In the genomic region with DNA sequence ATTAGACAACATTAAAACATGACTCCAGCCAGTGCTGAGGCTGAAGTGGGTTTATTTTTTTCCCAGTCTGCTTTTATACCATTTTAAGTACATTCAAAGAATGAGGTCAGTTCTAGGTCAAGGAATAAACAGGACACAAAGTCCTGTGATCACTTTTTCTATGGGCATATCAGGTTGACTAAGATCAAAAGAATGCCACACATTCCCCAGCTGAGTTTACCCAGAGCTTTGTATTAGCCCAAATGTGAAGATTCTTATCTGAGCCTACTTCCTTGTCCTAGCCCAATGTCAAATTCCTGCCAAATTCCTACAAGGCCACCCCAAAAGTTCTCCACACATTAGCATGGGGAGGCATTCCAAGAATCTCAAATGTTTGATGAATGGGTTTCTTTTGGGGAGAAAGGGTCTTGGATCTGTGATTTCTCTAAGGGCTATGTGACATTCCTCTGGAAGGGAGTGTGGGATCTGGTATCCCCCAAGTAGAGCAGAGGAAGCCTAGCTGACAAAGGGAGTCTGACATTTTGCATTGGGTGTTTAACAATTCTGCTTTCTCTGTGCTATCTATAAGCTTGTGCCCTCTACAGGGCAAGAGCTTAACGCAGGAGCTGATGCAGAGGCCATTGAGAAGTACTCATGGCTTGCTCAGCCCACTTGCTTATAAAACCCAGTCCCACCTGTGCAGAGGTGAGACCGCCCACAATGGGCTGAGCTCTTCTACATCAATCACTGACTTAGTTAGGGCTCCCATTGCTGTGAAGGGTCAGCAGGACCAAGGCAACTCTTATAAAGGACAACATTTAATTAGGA, we compare ENCODE assay signal across 22 mouse cellular contexts.
DNase-seq lines count a peak whose midpoint lies in the region; ATAC-seq and TF ChIP-seq lines count a peak whose summit lies in the region.
"Had no signal": no experiment of that assay in that cellular context is flagged by ENCODE, and none has a peak within 500 bp of the region (broad histone marks: within the 10 kb centered on the region; RNA-seq: fewer than 3 reads in every experiment).

No protein-coding gene starts in this region.

- no peak overlapping the region for H3K9ac ChIP-seq in kidney, postnatal 0 days (ENCODE audit: low read depth, low read length)
- H3K9ac ChIP-seq in CH12.LX (ENCODE audit: insufficient read depth, low read depth) = no peak overlapping the region
- H3K9ac ChIP-seq in ES-E14 (ENCODE audit: insufficient read depth, low read depth, low read length, poor library complexity, severe bottlenecking) = no peak overlapping the region
- H3K9ac ChIP-seq in forebrain, postnatal 0 days = no peak overlapping the region
- H3K9ac ChIP-seq in midbrain, postnatal 0 days (replicated peaks; ENCODE audit: low read length, poor library complexity, severe bottlenecking) = no peak overlapping the region
- H3K9ac ChIP-seq: embryonic facial prominence, embryonic 12.5 days; hindbrain, embryonic 15.5 days; midbrain, embryonic 15.5 days had no signal

- in situ Hi-C loops in CH12.LX (cut with MboI; ENCODE audit: low pct_ligation_motif_present, low pct_unique_long_range_greater_than_20kb, low sequenced_read_pairs) (loop anchor here (5.0 kb wide), 1 partner anchor 73 kb away; no protein-coding TSS in a partner anchor), ES-E14 (cut with MboI; ENCODE audit: low sequenced_read_pairs in 2 of 2, unreplicated experiment in 2 of 2) (no loop called here)

- no peaks in the 10 kb centered on the region for H3K36me3 ChIP-seq in kidney, postnatal 0 days (ENCODE audit: insufficient read depth, low read length)
- no peaks in the 10 kb centered on the region for H3K36me3 ChIP-seq in CH12.LX (replicated peaks in 1 of 2; ENCODE audit: control insufficient read depth in 1 of 2, insufficient read depth in 1 of 2, low read length in 1 of 2)
- no peaks in the 10 kb centered on the region for H3K36me3 ChIP-seq in ES-E14 (ENCODE audit: control insufficient read depth, insufficient read depth, low read length, poor library complexity, severe bottlenecking)
- no peaks in the 10 kb centered on the region for H3K36me3 ChIP-seq in limb, embryonic 10.5 days
- no peaks in the 10 kb centered on the region for H3K36me3 ChIP-seq in forebrain, postnatal 0 days (ENCODE audit: insufficient read depth)
- no peaks in the 10 kb centered on the region for H3K36me3 ChIP-seq in midbrain, postnatal 0 days (ENCODE audit: insufficient read depth, low read length)
- H3K36me3 ChIP-seq: embryonic facial prominence, embryonic 12.5 days; heart, embryonic 10.5 days; hindbrain, embryonic 15.5 days; midbrain, embryonic 15.5 days had no signal

- no peak overlapping the region for H3K4me3 ChIP-seq in kidney, postnatal 0 days (replicated peaks; ENCODE audit: low read depth, low read length)
- H3K4me3 ChIP-seq in CH12.LX (replicated peaks in 1 of 3; ENCODE audit: low read depth in 2 of 3, low read length in 2 of 3, poor library complexity in 1 of 3) = no peak overlapping the region
- H3K4me3 ChIP-seq in ES-E14 (ENCODE audit: insufficient read depth in 1 of 2, low read depth in 1 of 2, low read length in 2 of 2, poor library complexity in 1 of 2, severe bottlenecking in 1 of 2) = no peak overlapping the region
- H3K4me3 ChIP-seq in limb, embryonic 10.5 days = no peak overlapping the region
- H3K4me3 ChIP-seq in forebrain, postnatal 0 days (ENCODE audit: low read depth, low read length) = no peak overlapping the region
- no peak overlapping the region for H3K4me3 ChIP-seq in midbrain, postnatal 0 days (ENCODE audit: low read depth, low read length)
- H3K4me3 ChIP-seq: embryonic facial prominence, embryonic 12.5 days; gastrocnemius, adult 2 months; heart, embryonic 10.5 days; hindbrain, embryonic 15.5 days; midbrain, embryonic 15.5 days; myocyte had no signal

- ATAC-seq in kidney, postnatal 0 days (replicated peaks; ENCODE audit: low FRiP score, low read depth) = no peak
- no peak for ATAC-seq in forebrain, postnatal 0 days
- ATAC-seq in midbrain, postnatal 0 days (ENCODE audit: low FRiP score) = no peak
- ATAC-seq: intestine, postnatal 0 days; midbrain, embryonic 15.5 days; Patski had no signal

- H3K79me2 ChIP-seq in CH12.LX (replicated peaks; ENCODE audit: control insufficient read depth, extremely low read depth, insufficient read depth, poor library complexity, severe bottlenecking) = no peaks in the 10 kb centered on the region

- no peaks in the 10 kb centered on the region for H3K27me3 ChIP-seq in kidney, postnatal 0 days (ENCODE audit: insufficient read depth, low read length)
- no peaks in the 10 kb centered on the region for H3K27me3 ChIP-seq in CH12.LX (replicated peaks)
- no peaks in the 10 kb centered on the region for H3K27me3 ChIP-seq in limb, embryonic 10.5 days (ENCODE audit: low read depth, poor library complexity, severe bottlenecking)
- H3K27me3 ChIP-seq in forebrain, postnatal 0 days (ENCODE audit: insufficient read depth, low read length) = no peaks in the 10 kb centered on the region
- no peaks in the 10 kb centered on the region for H3K27me3 ChIP-seq in midbrain, postnatal 0 days (ENCODE audit: insufficient read depth, low read length)
- H3K27me3 ChIP-seq: embryonic facial prominence, embryonic 12.5 days; hindbrain, embryonic 15.5 days; midbrain, embryonic 15.5 days; Patski had no signal

- H3K9me3 ChIP-seq in kidney, postnatal 0 days (replicated peaks; ENCODE audit: low read length) = no peaks in the 10 kb centered on the region
- H3K9me3 ChIP-seq in CH12.LX (replicated peaks; ENCODE audit: low read length) = no peaks in the 10 kb centered on the region
- no peaks in the 10 kb centered on the region for H3K9me3 ChIP-seq in ES-E14 (ENCODE audit: control insufficient read depth, insufficient read depth, low read depth, low read length)
- no peaks in the 10 kb centered on the region for H3K9me3 ChIP-seq in limb, embryonic 10.5 days (replicated peaks)
- no peaks in the 10 kb centered on the region for H3K9me3 ChIP-seq in forebrain, postnatal 0 days (ENCODE audit: low read length)
- H3K9me3 ChIP-seq in midbrain, postnatal 0 days (ENCODE audit: low read length) = no peaks in the 10 kb centered on the region
- H3K9me3 ChIP-seq: embryonic facial prominence, embryonic 12.5 days; heart, embryonic 10.5 days; hindbrain, embryonic 15.5 days; midbrain, embryonic 15.5 days had no signal

- dilution Hi-C loops in CH12.LX (cut with MboI; ENCODE audit: extremely low pct_ligation_motif_present, extremely low pct_unique_long_range_greater_than_20kb, low sequenced_read_pairs) = no loop called here

- peak; percentile 40 for TF ChIP-seq RAD21 in CH12.LX (IDR thresholded peaks at IDR 0.05; ENCODE audit: low read depth, low read length)

- no peaks in the 10 kb centered on the region for H3K4me1 ChIP-seq in kidney, postnatal 0 days (replicated peaks; ENCODE audit: insufficient read depth, low read length)
- no peaks in the 10 kb centered on the region for H3K4me1 ChIP-seq in CH12.LX (ENCODE audit: control insufficient read depth in 1 of 2, insufficient read depth in 2 of 2)
- peaks cover 5 to 8% of the 10 kb centered on the region in 2 experiments; a peak in 3 of 4 replicates for H3K4me1 ChIP-seq in ES-E14 (ENCODE audit: control insufficient read depth in 2 of 2, insufficient read depth in 2 of 2, low read length in 2 of 2, poor library complexity in 1 of 2)
- H3K4me1 ChIP-seq in limb, embryonic 10.5 days = no peaks in the 10 kb centered on the region
- H3K4me1 ChIP-seq in forebrain, postnatal 0 days (ENCODE audit: insufficient read depth) = no peaks in the 10 kb centered on the region
- no peaks in the 10 kb centered on the region for H3K4me1 ChIP-seq in midbrain, postnatal 0 days (ENCODE audit: insufficient read depth, low read length)
- H3K4me1 ChIP-seq: embryonic facial prominence, embryonic 12.5 days; hindbrain, embryonic 15.5 days; midbrain, embryonic 15.5 days had no signal

- H3K4me2 ChIP-seq in kidney, postnatal 0 days (ENCODE audit: low read length) = no peak overlapping the region
- H3K4me2 ChIP-seq in CH12.LX (ENCODE audit: insufficient read depth, low read depth, poor library complexity, severe bottlenecking) = no peak overlapping the region
- H3K4me2 ChIP-seq in forebrain, postnatal 0 days (ENCODE audit: low read depth) = no peak overlapping the region
- H3K4me2 ChIP-seq in midbrain, postnatal 0 days (ENCODE audit: low read depth, low read length, poor library complexity, severe bottlenecking) = no peak overlapping the region
- H3K4me2 ChIP-seq: embryonic facial prominence, embryonic 12.5 days; hindbrain, embryonic 15.5 days; midbrain, embryonic 15.5 days had no signal

- no peak for TF ChIP-seq POLR2A in CH12.LX (IDR thresholded peaks at IDR 0.05; ENCODE audit: low read depth, low read length)

- WGBS in kidney, postnatal 0 days = 71% methylated on average over 2 of the region's 2 CpGs
- 62% methylated on average over 2 of the region's 2 CpGs for WGBS in limb, embryonic 10.5 days
- WGBS in forebrain, postnatal 0 days = 66% methylated on average over 2 of the region's 2 CpGs
- WGBS in midbrain, postnatal 0 days = 61% methylated on average over 2 of the region's 2 CpGs

- no peak for TF ChIP-seq EP300 in CH12.LX (IDR thresholded peaks at IDR 0.05; ENCODE audit: low read length)

- no peak for TF ChIP-seq CTCF in kidney, postnatal 0 days (IDR thresholded peaks at IDR 0.05; ENCODE audit: low read depth)
- peak in 1 of 2 experiments; percentile 58; a peak in 2 of 4 replicates for TF ChIP-seq CTCF in CH12.LX (conservative IDR thresholded peaks at IDR 0.05 in 1 of 2, IDR thresholded peaks at IDR 0.05 in 1 of 2; ENCODE audit: low read depth in 2 of 2, low read length in 2 of 2)
- TF ChIP-seq CTCF in forebrain, postnatal 0 days (IDR thresholded peaks at IDR 0.05; ENCODE audit: low read depth) = no peak
- no peak for TF ChIP-seq CTCF in midbrain, postnatal 0 days (IDR thresholded peaks at IDR 0.05)

- H3K27ac ChIP-seq in kidney, postnatal 0 days = no peak overlapping the region
- H3K27ac ChIP-seq in CH12.LX (ENCODE audit: insufficient read depth, low read depth) (no peak overlapping the region), ES-E14 (ENCODE audit: insufficient read depth, low read depth, low read length, poor library complexity, severe bottlenecking) (peak overlapping the region; percentile 14; the same call in 1 of the 2 replicates)
- H3K27ac ChIP-seq in limb, embryonic 10.5 days = no peak overlapping the region
- no peak overlapping the region for H3K27ac ChIP-seq in forebrain, postnatal 0 days (ENCODE audit: low read depth, low read length)
- no peak overlapping the region for H3K27ac ChIP-seq in midbrain, postnatal 0 days (ENCODE audit: low read depth, low read length)
- H3K27ac ChIP-seq: embryonic facial prominence, embryonic 12.5 days; gastrocnemius, adult 2 months; heart, embryonic 10.5 days; hindbrain, embryonic 15.5 days; midbrain, embryonic 15.5 days had no signal

- peak; percentile 6 for DNase-seq in kidney, postnatal 0 days (ENCODE audit: low spot score)
- DNase-seq in kidney, adult 18-20 months = no peak
- DNase-seq in CH12.LX (ENCODE audit: extremely low read depth) (no peak), ES-E14 (ENCODE audit: low read depth, low spot score) (peak; percentile 47)
- DNase-seq in limb, embryonic 10.5 days (ENCODE audit: low spot score) = peak; percentile 14
- DNase-seq in forebrain, postnatal 0 days = no peak
- no peak for DNase-seq in midbrain, postnatal 0 days (ENCODE audit: low spot score)
- DNase-seq: adrenal gland, postnatal 14 days; cerebellum, adult 2 months; cerebellum, postnatal 25 days; gastrocnemius, adult 2 months; left cerebral cortex, postnatal 4 days; liver; lung, postnatal 4 days; thymus, postnatal 25 days had no signal

Comparison
In these comparisons a context has a peak if more than half of its experiments do, and no peak if none do; other contexts are left out.
1. DNase-seq: peak in kidney, postnatal 0 days (single experiment), ES-E14 (single experiment) and limb, embryonic 10.5 days (single experiment); none in kidney, adult 18-20 months (single experiment), CH12.LX (single experiment), forebrain, postnatal 0 days (single experiment) and midbrain, postnatal 0 days (single experiment).